Mouse (Mus musculus) liver, embryonic 14.5 days (tissue): ENCODE data around the gene Cyb5r3.

Experiments
- CTCF ChIP-seq: IDR thresholded peaks from 2 replicates; pipeline ENCODE4 v1.5.1; 2016; ENCODE audit warnings: antibody characterized with exemption, low read depth, control low read depth
- EP300 ChIP-seq: IDR thresholded peaks from 2 replicates; pipeline ENCODE4 v1.6.1; 2016; ENCODE audit warnings: antibody characterized with exemption, low read depth

DNA sequence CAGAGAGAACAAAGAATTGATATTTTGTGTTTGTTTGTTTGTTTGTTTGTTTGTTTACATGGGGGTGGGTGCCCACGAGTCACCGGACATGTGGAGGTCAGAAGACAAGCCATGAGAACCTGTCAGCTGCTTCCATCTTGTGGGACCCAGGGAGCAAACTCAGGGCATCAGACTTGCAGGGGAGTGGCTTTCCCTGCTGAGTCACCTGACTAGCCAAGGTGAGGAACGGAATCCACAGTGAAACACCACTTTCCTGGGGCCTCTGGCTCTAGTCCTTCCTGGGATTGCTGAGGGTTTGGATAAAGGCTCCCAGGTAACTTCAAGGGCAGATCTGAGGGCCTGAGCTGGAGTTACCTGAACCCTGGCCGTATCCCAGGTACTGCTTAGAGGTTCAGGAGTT lies 4.3 kb upstream of the Cyb5r3 start:
- TF ChIP-seq CTCF (no peak), EP300 (no peak)
